Mouse (Mus musculus) limb, embryonic 11.5 days (tissue): Measurements from ENCODE around the gene Ifitm1. TPM values are rescaled to one million over a fixed set of nuclear protein-coding genes. Genes with fewer than 3 reads are reported as not detected.

Experiments
- ATAC-seq: fragments of 200-750 bp; cut with Nextera tagmentation; 2 replicates; pipeline ENCODE4 v1.8.0; 2017; ENCODE audit warnings: low read depth; ENCODE audit not compliant: insufficient number of reproducible peaks, low FRiP score, low TSS enrichment
- DNase-seq: peaks from one replicate; pipeline ENCODE4 v3.0.0-alpha.2; 2015; ENCODE audit warnings: low spot score
- H3K27ac ChIP-seq: fragments of 300-500 bp; sonication (generic); replicated peaks from 2 replicates; pipeline ENCODE4 v1.5.1; 2014; ENCODE audit warnings: low read depth, mild to moderate bottlenecking, low read length
- H3K27me3 ChIP-seq: fragments of 300-500 bp; sonication (generic); 2 replicates; pipeline ENCODE4 v1.6.1; 2014; ENCODE audit warnings: mild to moderate bottlenecking, low read length, mixed read lengths; ENCODE audit not compliant: control insufficient read depth, insufficient read depth
- H3K36me3 ChIP-seq: fragments of 300-500 bp; sonication (generic); 2 replicates; pipeline ENCODE4 v1.6.1; 2014; ENCODE audit warnings: mild to moderate bottlenecking, low read length, moderate library complexity, mixed read lengths; ENCODE audit not compliant: control insufficient read depth, insufficient read depth
- H3K4me1 ChIP-seq: fragments of 300-500 bp; sonication (generic); 2 replicates; pipeline ENCODE4 v1.6.1; 2014; ENCODE audit warnings: low read length, mixed read lengths; ENCODE audit not compliant: control insufficient read depth, insufficient read depth
- H3K4me2 ChIP-seq: fragments of 300-500 bp; sonication (generic); 2 replicates; pipeline ENCODE4 v1.6.1; 2014; ENCODE audit warnings: low read depth, mild to moderate bottlenecking, moderate library complexity; ENCODE audit not compliant: severe bottlenecking
- H3K4me3 ChIP-seq: fragments of 300-500 bp; sonication (generic); 2 replicates; pipeline ENCODE4 v1.5.1; 2014; ENCODE audit warnings: low read depth, low read length
- H3K9ac ChIP-seq: fragments of 300-500 bp; sonication (generic); 2 replicates; pipeline ENCODE4 v1.6.1; 2014; ENCODE audit warnings: mild to moderate bottlenecking, low read length
- H3K9me3 ChIP-seq: fragments of 300-500 bp; sonication (generic); 2 replicates; pipeline ENCODE4 v1.6.1; 2016; ENCODE audit warnings: low read length; ENCODE audit not compliant: control insufficient read depth
- WGBS: fragments of 180-500 bp; shearing (Covaris S2); extraction: QIAGEN DNeasy Blood & Tissue Kit; methylation state at CpG from one replicate; pipeline ENCODE4 v1.1.7; 2014; 5-methylcytosine and 5-hydroxymethylcytosine counted together
- polyA plus RNA-seq: library from polyadenylated mRNA; unstranded; fragments of >200 nt; fragmentation: Nextera tagmentation; extraction: Ambion mirVana; gene quantifications from 2 replicates; pipeline ENCODE4 v1.2.1, GENCODE M21; 2014

Ifitm1 gene
- polyA plus RNA-seq, 1 experiment from 2014 or later = 68.3 TPM

DNA sequence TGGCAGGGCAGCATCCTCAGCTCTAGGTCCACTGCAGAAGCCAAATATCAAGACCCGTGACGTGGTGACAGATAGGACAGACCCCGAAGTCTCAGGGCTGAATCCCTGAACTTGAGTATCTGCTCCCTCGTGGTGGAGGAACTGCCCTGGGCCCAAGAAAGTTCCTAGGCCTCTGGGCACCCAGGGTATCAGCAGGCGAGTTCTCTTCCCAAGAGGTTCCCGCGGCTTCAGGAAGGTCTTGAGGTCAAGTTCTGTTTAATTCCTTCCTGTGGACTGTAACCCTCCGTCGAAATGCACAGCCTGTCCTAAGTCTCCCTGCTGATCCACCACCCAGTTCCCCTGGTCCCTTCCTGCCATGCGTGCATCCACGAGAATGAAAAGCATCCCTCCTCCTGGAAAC, 13.9 kb upstream of the Ifitm1 start:
- DNase-seq (no peak), ATAC-seq (no peak)
- WGBS = 81% methylated on average over 11 of the region's 11 CpGs
- H3K4me2 ChIP-seq = no peak overlapping the region
- peaks cover 7% of the 10 kb centered on the region for H3K36me3 ChIP-seq
- H3K9me3 ChIP-seq = no peaks in the 10 kb centered on the region
- no peaks in the 10 kb centered on the region for H3K27me3 ChIP-seq
- H3K27ac ChIP-seq = no peak overlapping the region
- no peak overlapping the region for H3K4me3 ChIP-seq
- peaks cover 45% of the 10 kb centered on the region for H3K4me1 ChIP-seq
- no peak overlapping the region for H3K9ac ChIP-seq

DNA sequence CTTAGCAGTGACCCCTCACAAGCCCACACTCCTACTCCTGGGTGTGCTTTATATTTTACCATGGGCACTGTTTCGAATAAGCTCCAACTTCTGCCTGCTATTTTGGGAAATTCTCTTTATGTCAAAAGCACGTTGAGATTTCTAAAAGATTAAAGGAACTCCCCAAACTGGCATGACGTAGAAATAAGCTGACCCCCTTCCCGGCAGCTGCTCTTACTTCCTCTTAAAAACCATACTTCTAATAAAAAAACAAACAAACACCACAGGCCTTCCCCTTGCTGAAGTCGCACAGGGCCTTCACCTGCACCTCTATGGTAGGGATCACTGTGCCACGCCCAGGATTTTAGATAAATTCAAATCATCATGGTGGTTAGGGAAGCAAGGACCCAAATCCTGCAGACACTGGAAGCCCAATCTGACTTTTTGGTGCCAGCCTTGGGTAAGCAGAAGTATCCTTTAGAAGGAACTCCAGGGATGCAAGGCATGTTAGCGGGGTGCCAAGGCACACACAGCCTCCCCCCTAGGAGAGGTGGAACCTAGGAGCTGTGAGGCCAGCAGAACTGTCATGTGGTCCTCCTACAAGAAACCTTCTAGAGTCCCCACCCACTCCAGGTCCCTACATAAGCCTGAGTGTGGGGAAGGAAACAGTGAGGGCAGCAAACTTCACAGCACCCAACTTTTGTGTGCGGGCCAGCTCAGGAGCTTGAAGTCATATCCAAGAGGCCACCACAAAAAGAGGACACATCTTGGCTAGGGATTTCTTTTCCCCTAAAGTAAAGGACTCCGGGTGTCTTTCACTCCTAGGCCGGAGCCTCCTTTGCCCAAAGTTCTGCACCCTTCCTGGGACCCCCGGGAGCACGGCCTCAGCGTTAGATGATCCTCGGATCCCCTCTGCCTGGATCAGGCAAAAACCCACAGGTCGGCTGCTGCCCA, 13.0 kb upstream of the Ifitm1 start:
- H3K4me1 ChIP-seq = peaks cover 45% of the 10 kb centered on the region
- H3K4me3 ChIP-seq = peak overlapping the region; percentile 52
- no peak for DNase-seq
- 63% methylated on average over 15 of the region's 15 CpGs for WGBS
- H3K27me3 ChIP-seq = no peaks in the 10 kb centered on the region
- ATAC-seq = no peak
- H3K9me3 ChIP-seq = no peaks in the 10 kb centered on the region
- peak overlapping the region; percentile 70 for H3K9ac ChIP-seq
- H3K36me3 ChIP-seq = peaks cover 4% of the 10 kb centered on the region
- no peak overlapping the region for H3K27ac ChIP-seq
- H3K4me2 ChIP-seq = peak overlapping the region; percentile 90

DNA sequence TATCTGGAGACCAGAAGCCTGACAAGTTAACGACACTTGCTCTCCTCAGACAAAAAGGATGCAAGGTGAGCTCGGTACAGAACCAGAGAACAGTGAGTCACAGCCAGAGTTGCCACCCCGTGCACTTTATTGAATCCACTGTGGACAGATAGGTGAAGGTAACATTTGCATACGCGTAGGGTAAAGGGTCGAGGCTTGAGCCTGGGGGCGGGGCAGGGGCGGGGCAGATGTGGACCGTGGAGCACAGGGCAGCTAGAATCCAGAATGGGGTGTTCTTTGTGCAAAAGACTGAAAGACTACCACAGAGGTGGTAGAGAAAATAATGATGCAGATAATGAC, 12.3 kb upstream of the Ifitm1 start:
- 6% methylated on average over 9 of the region's 9 CpGs for WGBS
- Histone ChIP-seq H3K4me1 (peaks cover 49% of the 10 kb centered on the region), H3K27me3 (no peaks in the 10 kb centered on the region), H3K9me3 (no peaks in the 10 kb centered on the region), H3K27ac (no peak overlapping the region), H3K36me3 (peaks cover 4% of the 10 kb centered on the region), H3K4me3 (peak overlapping the region; percentile 52), H3K4me2 (peak overlapping the region; percentile 90), H3K9ac (peak overlapping the region; percentile 70)
- no peak for ATAC-seq
- DNase-seq = no peak

DNA sequence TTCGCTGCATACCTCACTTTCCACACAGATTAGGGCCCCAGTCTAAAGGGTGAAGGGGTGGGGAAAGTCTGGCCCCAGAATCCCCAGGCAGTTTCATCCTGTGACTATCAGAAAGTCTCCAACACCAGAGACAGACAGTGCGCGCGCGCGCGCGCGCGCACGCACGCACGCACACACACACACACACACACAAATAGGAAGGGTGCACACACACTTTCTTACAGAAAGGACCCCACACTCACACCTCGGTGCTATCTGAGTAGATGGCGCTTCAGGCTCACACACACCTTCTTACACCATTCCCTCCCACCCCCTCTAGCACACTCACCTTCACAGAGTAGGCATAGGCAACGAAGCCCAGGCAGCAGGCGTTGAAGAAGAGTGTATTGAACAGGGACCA, 11.7 kb upstream of the Ifitm1 start:
- ATAC-seq = peak; percentile 37
- DNase-seq = peak; percentile 56
- H3K9me3 ChIP-seq = no peaks in the 10 kb centered on the region
- 3% methylated on average over 17 of the region's 17 CpGs for WGBS
- H3K4me1 ChIP-seq = peaks cover 45% of the 10 kb centered on the region
- H3K36me3 ChIP-seq = peaks cover 4% of the 10 kb centered on the region
- H3K4me2 ChIP-seq = peak overlapping the region; percentile 90
- H3K27me3 ChIP-seq = no peaks in the 10 kb centered on the region
- H3K27ac ChIP-seq = peak overlapping the region; percentile 85
- H3K4me3 ChIP-seq = peak overlapping the region; percentile 52
- H3K9ac ChIP-seq = peak overlapping the region; percentile 70

DNA sequence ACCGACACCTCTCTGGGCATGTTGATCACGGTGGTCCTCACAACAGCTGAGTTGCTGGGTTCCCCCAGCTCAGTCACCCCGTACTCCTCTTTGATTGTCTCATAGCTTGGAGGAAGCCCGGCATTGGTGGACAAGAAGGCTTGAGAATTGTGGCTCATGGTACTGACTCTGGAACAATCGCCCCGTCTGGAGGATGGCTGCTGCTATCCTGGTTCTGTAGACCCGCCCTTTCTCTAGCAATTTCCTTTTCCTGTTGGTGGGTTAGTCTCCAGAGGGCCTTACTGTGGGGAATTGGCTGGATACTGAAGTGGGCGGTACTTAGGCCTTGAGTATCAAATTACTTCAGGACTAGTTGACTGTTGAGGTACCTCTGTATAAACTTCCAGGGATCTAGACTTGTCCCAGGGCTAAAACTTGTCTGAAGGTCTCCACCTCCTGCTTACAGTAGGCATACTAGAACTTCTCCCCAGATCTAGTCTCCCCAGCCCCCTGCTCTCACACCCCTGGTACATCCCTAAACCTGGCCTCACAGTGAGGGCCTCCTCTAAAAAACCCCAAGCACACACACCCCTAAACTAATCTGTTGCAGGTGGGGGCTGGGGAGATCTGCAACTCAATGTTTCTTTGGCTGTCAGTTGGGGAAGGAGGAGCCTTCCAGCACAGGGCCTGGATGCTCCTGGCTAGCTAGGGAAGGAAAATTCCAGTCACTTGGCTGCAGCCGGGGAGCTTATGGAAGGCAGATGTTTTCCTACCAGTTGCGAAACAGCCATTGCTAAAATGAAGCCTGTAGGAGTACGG, 11.1 kb upstream of the Ifitm1 start, which contains the start of the genes Gm45717 and Ifitm2:
TSS of gene Gm45717 (minus strand) at position 180 of the 798 bp plus-strand sequence.
TSS of gene Ifitm2 (minus strand) at position 230 of the 798 bp plus-strand sequence.
- peaks cover 4% of the 10 kb centered on the region for H3K36me3 ChIP-seq
- H3K4me1 ChIP-seq = peaks cover 39% of the 10 kb centered on the region
- H3K9ac ChIP-seq = peak within 1 kb of the TSS; percentile 70
- no peaks in the 10 kb centered on the region for H3K9me3 ChIP-seq
- peak within 1 kb of the TSS; percentile 85 for H3K27ac ChIP-seq
- WGBS = 5% methylated on average over 11 of the region's 11 CpGs
- H3K4me3 ChIP-seq = peak within 1 kb of the TSS; percentile 52
- DNase-seq = peak; percentile 78
- peak; percentile 88 for ATAC-seq
- H3K4me2 ChIP-seq = peak within 1 kb of the TSS; percentile 90
- H3K27me3 ChIP-seq = no peaks in the 10 kb centered on the region

DNA sequence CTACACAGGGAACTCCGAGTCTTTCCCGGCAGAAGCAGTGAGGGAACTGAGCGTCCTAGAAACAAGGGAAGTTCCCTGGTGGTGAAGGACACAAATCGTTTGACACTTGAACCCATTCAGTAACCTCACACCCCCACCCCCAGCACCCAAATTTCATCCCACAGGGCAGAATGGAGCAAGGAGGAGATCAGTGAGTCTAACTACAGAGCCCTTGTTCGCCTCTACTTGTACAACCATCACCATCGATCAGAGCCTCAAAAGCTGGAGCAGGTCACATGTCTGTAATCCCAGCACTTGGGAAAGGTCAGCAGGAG, 10.5 kb upstream of the Ifitm1 start:
- peak overlapping the region; percentile 90; the same call in 1 of the 2 replicates for H3K4me2 ChIP-seq
- 30% methylated on average over 6 of the region's 6 CpGs for WGBS
- H3K4me1 ChIP-seq = peaks cover 33% of the 10 kb centered on the region

DNA sequence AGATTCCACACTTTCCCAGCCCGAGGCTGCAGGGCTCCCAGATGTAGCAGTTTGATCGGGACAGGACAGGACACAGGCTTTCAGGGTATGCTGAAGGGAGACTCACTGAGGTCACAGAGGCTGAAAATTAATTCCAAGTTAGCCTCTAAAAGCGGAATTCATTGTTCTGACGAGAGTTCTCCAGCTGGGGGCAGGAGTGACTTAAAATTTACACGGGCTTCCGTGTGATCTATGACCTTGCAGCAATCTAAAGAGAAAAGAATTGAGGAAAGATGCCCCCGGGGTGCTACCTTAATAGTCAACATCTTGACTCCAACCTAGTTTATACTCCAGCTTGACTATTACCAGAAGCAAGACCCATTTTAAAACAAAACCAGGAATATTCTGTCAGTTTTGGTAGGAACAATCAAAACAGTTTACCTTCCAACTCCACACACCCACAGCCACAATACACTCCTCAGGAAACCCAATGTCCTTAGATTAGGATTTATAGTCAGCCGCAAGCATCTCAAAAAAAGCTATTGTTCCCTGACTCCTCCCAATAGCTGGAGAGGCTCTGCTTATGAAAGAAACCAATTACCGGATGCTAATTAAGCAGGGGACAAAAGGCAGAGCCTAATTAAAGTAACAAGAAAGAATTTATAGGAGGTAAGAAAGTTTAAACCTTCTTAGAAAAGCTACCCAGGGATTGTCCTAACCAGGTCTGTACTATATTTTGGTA, 7.7 kb upstream of the Ifitm1 start:
- H3K4me1 ChIP-seq = peaks cover 17% of the 10 kb centered on the region
- ATAC-seq = no peak
- no peaks in the 10 kb centered on the region for H3K9me3 ChIP-seq
- no peaks in the 10 kb centered on the region for H3K36me3 ChIP-seq
- H3K4me2 ChIP-seq = no peak overlapping the region
- DNase-seq = peak; percentile 75
- no peak overlapping the region for H3K27ac ChIP-seq
- no peaks in the 10 kb centered on the region for H3K27me3 ChIP-seq
- WGBS = 7% methylated on average over 9 of the region's 9 CpGs
- H3K9ac ChIP-seq = no peak overlapping the region
- no peak overlapping the region for H3K4me3 ChIP-seq

More for the DNA sequence above, 10.5 kb upstream of the Ifitm1 start:
- Histone ChIP-seq H3K9me3 (no peaks in the 10 kb centered on the region), H3K9ac (peak overlapping the region; percentile 5; the same call in 1 of the 2 replicates), H3K4me3 (peak overlapping the region; percentile 52; the same call in 1 of the 2 replicates), H3K27me3 (no peaks in the 10 kb centered on the region), H3K36me3 (peaks cover 4% of the 10 kb centered on the region), H3K27ac (peak overlapping the region; percentile 85)
- no peak for DNase-seq
- no peak; the same call in none of the 2 replicates for ATAC-seq

DNA sequence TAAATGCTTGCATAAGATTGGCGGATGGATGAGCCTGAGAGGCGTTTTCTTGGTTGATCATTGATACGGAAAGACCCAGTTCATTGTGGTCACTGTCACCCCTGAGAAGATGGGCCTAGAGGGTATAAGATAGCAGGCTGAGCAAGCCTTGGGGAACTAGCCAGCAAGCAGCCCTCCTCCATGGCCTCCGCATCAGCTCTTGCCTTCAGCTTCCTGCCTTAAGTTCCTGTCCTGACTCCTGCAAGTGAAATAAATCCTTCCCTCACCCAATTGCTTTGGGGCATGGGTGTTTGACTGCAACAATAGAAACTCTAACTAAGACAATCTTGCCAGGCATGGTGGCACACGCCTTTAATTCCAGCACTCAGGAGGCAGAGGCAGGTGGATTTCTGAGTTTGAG, 7.0 kb upstream of the Ifitm1 start:
- peaks cover 15% of the 10 kb centered on the region; the same call in 1 of the 2 replicates for H3K4me1 ChIP-seq
- WGBS = 88% methylated on average over 5 of the region's 5 CpGs
- no peaks in the 10 kb centered on the region for H3K36me3 ChIP-seq
- no peaks in the 10 kb centered on the region for H3K27me3 ChIP-seq
- H3K4me2 ChIP-seq = no peak overlapping the region
- no peaks in the 10 kb centered on the region for H3K9me3 ChIP-seq
- no peak overlapping the region for H3K9ac ChIP-seq
- DNase-seq (no peak), ATAC-seq (no peak)
- H3K4me3 ChIP-seq = no peak overlapping the region
- no peak overlapping the region for H3K27ac ChIP-seq
